Mouse (Mus musculus): ENCODE measurements around the gene Immp2l.

Immp2l gene

GRCm38 (mm10) chr12:41558956-41559735, 535.3 kb downstream of the Immp2l start:
- DNase-seq = no peak

- DNase-seq = no peak
Measured at GRCm38 (mm10) chr12:41565540-41566432, 541.9 kb downstream of the Immp2l start.

- no peak for DNase-seq
Measured at GRCm38 (mm10) chr12:41566433-41566794, 542.5 kb downstream of the Immp2l start.

- DNase-seq = no peak
Measured at GRCm38 (mm10) chr12:41573754-41574153, 549.9 kb downstream of the Immp2l start.

- DNase-seq = no peak
Measured at GRCm38 (mm10) chr12:41575221-41575620, 551.3 kb downstream of the Immp2l start.

GRCm38 (mm10) chr12:41593401-41593800, 569.5 kb downstream of the Immp2l start:
- no peak for DNase-seq

- no peak for DNase-seq
Measured at GRCm38 (mm10) chr12:41594037-41594436, 570.1 kb downstream of the Immp2l start.

- no peak for DNase-seq
Measured at GRCm38 (mm10) chr12:41615271-41615670, 591.4 kb downstream of the Immp2l start.

GRCm38 (mm10) chr12:41621341-41621740, 597.5 kb downstream of the Immp2l start:
- DNase-seq = no peak

GRCm38 (mm10) chr12:41643262-41643661, 619.4 kb downstream of the Immp2l start:
- no peak for DNase-seq

- no peak for DNase-seq
Measured at GRCm38 (mm10) chr12:41644802-41645551, 621.1 kb downstream of the Immp2l start.

- no peak for DNase-seq
Measured at GRCm38 (mm10) chr12:41646956-41647575, 623.2 kb downstream of the Immp2l start.

- no peak for DNase-seq
Measured at GRCm38 (mm10) chr12:41647675-41648074, 623.8 kb downstream of the Immp2l start.

- no peak for DNase-seq
Measured at GRCm38 (mm10) chr12:41649826-41650541, 626.1 kb downstream of the Immp2l start.

GRCm38 (mm10) chr12:41668280-41668679, 644.4 kb downstream of the Immp2l start:
- DNase-seq = no peak

- no peak for DNase-seq
Measured at GRCm38 (mm10) chr12:41669481-41669880, 645.6 kb downstream of the Immp2l start.

GRCm38 (mm10) chr12:41674861-41675260, 651.0 kb downstream of the Immp2l start:
- no peak for DNase-seq

- no peak for DNase-seq
Measured at GRCm38 (mm10) chr12:41680141-41680540, 656.3 kb downstream of the Immp2l start.

- DNase-seq = no peak
Measured at GRCm38 (mm10) chr12:41682141-41682540, 658.3 kb downstream of the Immp2l start.

GRCm38 (mm10) chr12:41689809-41690208, 665.9 kb downstream of the Immp2l start:
- no peak for DNase-seq

- DNase-seq = peak; percentile 17
Measured at GRCm38 (mm10) chr12:41710608-41711007, 686.7 kb downstream of the Immp2l start.

GRCm38 (mm10) chr12:41716946-41717345, 693.1 kb downstream of the Immp2l start:
- no peak for DNase-seq

Data from cerebellum, adult 11 months (tissue).